Mouse (Mus musculus): ENCODE measurements around the gene Slc9a1. TPM values are rescaled to one million over a fixed set of nuclear protein-coding genes. Genes with fewer than 3 reads are reported as not detected.

The Slc9a1 gene
- polyA plus RNA-seq, 1 experiment from 2014 or later, result 4.9 TPM

DNA sequence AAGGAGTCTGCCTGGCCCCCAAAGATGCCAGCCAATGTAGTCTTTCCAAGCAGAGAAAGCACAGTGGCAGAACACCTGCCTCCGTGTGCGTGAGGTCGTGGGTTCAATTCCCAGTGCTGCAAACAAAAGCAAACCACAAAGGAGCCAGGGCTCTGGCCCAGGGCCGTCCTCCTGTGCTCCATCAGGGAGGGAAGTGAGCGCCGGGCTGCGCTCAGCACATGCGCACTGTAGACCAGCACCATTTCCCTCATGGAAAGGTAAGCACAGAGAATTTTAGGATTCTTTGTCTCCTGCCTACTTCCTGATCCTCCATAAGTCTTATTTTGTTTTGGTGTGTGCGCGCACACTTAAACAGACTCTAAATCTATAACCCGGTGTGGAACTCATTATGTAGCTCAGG lies 78.5 kb downstream of the Slc9a1 start:
- no peak for ATAC-seq
- H3K27me3 ChIP-seq (replicated peaks), result peaks cover 27% of the 10 kb centered on the region
- H3K9ac ChIP-seq, result no peak overlapping the region
- H3K4me2 ChIP-seq, result no peak overlapping the region
- H3K4me3 ChIP-seq, result no peak overlapping the region
- H3K9me3 ChIP-seq (replicated peaks), result no peaks in the 10 kb centered on the region
- H3K4me1 ChIP-seq, result no peaks in the 10 kb centered on the region
- H3K36me3 ChIP-seq, result no peaks in the 10 kb centered on the region
- no peak overlapping the region for H3K27ac ChIP-seq
- 73% methylated on average over 11 of the region's 11 CpGs for WGBS (ENCODE audit: insufficient replicate concordance)

DNA sequence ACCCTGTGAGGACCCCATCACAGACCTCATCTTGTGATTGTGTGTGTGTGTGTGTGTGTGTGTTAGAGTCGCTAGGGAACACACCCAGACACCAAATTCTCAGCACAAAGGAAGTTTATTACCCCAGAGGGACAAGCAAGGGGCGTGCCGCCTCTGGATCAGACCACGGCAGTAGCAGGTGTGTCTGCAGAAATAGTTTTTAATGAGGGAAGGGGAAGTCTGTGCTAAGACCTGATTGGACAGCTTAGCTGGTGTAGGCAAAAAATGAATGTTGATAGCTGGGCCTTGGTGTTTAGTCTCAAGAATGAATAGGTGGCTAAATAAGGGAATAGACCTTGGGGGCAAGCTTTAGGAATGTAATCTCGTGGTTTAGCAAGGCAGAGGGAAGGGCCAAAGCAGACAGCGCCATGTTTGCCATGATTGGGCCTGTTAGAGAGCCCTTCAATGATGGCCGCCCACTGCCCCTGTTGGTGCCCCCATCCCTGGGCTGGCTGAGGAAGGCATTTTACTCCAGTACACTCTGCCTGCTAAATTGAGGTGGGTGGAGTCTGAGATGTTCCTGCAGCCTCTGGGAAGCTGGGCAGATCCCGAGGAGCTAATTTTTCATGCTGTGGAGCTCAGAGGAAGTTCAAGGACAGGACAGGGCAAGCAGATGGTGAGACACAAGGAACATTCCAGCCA lies 79.3 kb downstream of the Slc9a1 start:
- WGBS (ENCODE audit: insufficient replicate concordance), result 54% methylated on average over 8 of the region's 8 CpGs
- Histone ChIP-seq H3K9ac (no peak overlapping the region), H3K4me3 (no peak overlapping the region), H3K27me3 (replicated peaks) (peaks cover 27% of the 10 kb centered on the region), H3K9me3 (replicated peaks) (no peaks in the 10 kb centered on the region), H3K4me2 (no peak overlapping the region), H3K27ac (no peak overlapping the region), H3K36me3 (no peaks in the 10 kb centered on the region), H3K4me1 (no peaks in the 10 kb centered on the region)
- ATAC-seq, result no peak

DNA sequence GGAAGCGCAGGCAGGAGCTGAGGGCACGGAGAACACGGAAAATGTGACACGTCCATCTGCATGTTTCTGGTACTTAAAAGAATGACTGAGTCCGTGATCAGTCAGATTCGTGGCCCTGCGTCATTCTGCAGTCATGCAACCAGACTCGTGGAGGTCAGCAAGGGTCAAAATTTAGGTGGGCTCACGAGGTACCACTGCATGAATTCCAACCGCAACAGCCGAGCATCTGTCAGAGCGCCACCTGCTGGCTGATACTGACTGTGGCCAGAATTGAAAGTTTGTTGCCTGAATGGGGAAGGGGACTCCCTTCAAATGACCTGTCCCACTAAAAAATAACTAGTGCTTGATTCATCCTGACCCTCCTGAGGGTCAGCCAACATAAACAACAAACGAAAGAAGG lies 80.2 kb downstream of the Slc9a1 start:
- no peak overlapping the region for H3K27ac ChIP-seq
- H3K9me3 ChIP-seq (replicated peaks), result no peaks in the 10 kb centered on the region
- no peaks in the 10 kb centered on the region for H3K36me3 ChIP-seq
- H3K27me3 ChIP-seq (replicated peaks), result peaks cover 27% of the 10 kb centered on the region
- no peak overlapping the region for H3K4me3 ChIP-seq
- no peak for ATAC-seq
- no peak overlapping the region for H3K4me2 ChIP-seq
- H3K9ac ChIP-seq, result no peak overlapping the region
- H3K4me1 ChIP-seq, result no peaks in the 10 kb centered on the region
- WGBS (ENCODE audit: insufficient replicate concordance), result 22% methylated on average over 13 of the region's 13 CpGs

DNA sequence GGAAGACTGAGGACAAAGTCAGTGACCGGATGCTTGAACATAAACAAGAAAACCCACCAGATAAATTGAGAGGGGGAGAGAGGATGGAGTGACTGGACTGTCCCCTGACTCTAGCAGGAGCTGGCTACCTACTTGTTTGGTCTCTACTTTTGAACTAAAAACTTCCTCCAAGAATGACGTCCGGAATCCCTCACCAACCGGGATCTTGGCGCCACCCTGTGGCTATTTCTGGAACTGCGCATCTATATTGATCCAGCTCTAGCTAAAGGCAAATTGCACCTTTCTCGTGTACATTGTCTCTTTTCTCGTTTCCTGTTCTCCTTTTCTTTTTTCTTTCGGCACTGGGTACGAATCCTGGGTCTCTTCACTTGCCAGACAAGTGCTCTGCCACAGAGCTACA lies 82.0 kb downstream of the Slc9a1 start:
- Histone ChIP-seq H3K27ac (no peak overlapping the region), H3K4me2 (no peak overlapping the region), H3K27me3 (replicated peaks) (peaks cover 21% of the 10 kb centered on the region), H3K9me3 (replicated peaks) (no peaks in the 10 kb centered on the region), H3K4me3 (no peak overlapping the region), H3K4me1 (no peaks in the 10 kb centered on the region), H3K9ac (no peak overlapping the region), H3K36me3 (no peaks in the 10 kb centered on the region)
- 6% methylated on average over 10 of the region's 10 CpGs for WGBS (ENCODE audit: insufficient replicate concordance)
- ATAC-seq, result no peak

DNA sequence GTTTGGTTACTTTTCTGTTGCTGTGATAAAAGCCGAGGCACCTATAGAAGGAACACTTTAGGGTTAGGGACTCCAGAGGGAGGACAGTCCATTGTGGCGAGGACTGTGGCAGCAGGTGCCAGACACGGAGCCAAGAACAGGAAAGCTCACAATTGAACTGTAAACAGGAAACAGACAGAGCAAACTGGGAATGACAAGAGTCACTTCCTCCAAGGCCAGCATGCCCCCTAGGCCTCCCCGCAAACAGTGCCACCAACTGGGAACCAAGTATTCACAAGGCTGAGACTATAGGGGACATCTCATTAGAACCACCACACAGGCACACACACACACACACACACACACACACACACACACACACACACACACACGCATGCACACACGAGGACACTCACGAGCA lies 82.9 kb downstream of the Slc9a1 start:
- Histone ChIP-seq H3K4me3 (no peak overlapping the region), H3K27ac (no peak overlapping the region), H3K36me3 (no peaks in the 10 kb centered on the region), H3K9me3 (replicated peaks) (no peaks in the 10 kb centered on the region), H3K27me3 (replicated peaks) (peaks cover 12% of the 10 kb centered on the region), H3K4me2 (no peak overlapping the region), H3K9ac (no peak overlapping the region), H3K4me1 (0 out of 2 replicates have a peak, but pooled peaks cover 5% of the 10 kb centered on the region)
- ATAC-seq, result no peak
- WGBS (ENCODE audit: insufficient replicate concordance), result 49% methylated on average over 7 of the region's 7 CpGs

DNA sequence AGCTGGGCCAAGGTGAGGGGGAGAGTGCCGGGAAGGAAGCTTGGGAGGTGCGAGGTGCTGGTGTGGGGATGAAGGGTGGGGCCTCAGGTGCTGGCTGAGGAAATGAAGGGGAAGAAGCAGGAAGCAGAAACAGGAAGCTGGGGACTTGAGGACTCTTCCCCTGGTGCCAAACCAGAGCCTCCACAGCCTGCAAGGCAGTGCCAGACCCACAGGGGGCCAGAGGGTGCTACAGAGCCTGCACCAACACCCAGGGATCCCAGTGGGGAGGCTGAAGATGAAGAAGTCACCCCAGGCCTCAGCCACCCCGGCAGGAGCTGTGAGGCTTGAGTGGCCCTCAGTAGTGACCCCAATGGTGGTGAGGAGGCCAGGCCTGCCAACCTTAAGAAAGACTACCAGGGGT lies 88.5 kb downstream of the Slc9a1 start:
- H3K4me1 ChIP-seq, result 0 out of 2 replicates have a peak, but pooled peaks cover 13% of the 10 kb centered on the region
- H3K9ac ChIP-seq, result no peak overlapping the region
- 43% methylated on average over 3 of the region's 3 CpGs for WGBS (ENCODE audit: insufficient replicate concordance)
- no peaks in the 10 kb centered on the region for H3K27me3 ChIP-seq (replicated peaks)
- H3K36me3 ChIP-seq, result no peaks in the 10 kb centered on the region
- H3K4me2 ChIP-seq, result no peak overlapping the region
- H3K4me3 ChIP-seq, result no peak overlapping the region
- H3K27ac ChIP-seq, result no peak overlapping the region
- no peaks in the 10 kb centered on the region for H3K9me3 ChIP-seq (replicated peaks)
- ATAC-seq, result no peak

DNA sequence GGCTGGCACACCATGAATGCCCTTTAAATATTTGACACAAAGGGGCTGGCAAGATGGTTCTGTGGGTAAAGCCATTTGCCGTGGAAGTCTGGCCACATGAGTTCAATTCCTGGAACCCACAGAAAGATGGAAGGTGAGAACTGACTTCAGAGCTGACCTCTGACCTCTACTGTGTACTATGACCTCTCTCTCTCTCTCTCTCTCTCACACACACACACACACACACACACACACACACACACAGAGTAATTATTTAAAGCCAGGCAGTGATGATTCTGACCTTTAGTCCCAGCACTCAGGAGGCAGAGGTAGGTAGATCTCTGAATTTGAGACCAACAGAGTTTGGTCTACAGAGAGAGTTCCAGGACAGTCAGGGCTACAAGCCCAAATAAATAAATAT lies 90.5 kb downstream of the Slc9a1 start:
- H3K9ac ChIP-seq, result no peak overlapping the region
- no peaks in the 10 kb centered on the region for H3K9me3 ChIP-seq (replicated peaks)
- no peak overlapping the region for H3K4me3 ChIP-seq
- no peaks in the 10 kb centered on the region for H3K27me3 ChIP-seq (replicated peaks)
- H3K27ac ChIP-seq, result no peak overlapping the region
- H3K4me1 ChIP-seq, result 0 out of 2 replicates have a peak, but pooled peaks cover 17% of the 10 kb centered on the region
- no peak overlapping the region for H3K4me2 ChIP-seq
- no peak for ATAC-seq
- no peaks in the 10 kb centered on the region for H3K36me3 ChIP-seq
- WGBS (ENCODE audit: insufficient replicate concordance), result 72% methylated on average over 1 of the region's 1 CpGs

DNA sequence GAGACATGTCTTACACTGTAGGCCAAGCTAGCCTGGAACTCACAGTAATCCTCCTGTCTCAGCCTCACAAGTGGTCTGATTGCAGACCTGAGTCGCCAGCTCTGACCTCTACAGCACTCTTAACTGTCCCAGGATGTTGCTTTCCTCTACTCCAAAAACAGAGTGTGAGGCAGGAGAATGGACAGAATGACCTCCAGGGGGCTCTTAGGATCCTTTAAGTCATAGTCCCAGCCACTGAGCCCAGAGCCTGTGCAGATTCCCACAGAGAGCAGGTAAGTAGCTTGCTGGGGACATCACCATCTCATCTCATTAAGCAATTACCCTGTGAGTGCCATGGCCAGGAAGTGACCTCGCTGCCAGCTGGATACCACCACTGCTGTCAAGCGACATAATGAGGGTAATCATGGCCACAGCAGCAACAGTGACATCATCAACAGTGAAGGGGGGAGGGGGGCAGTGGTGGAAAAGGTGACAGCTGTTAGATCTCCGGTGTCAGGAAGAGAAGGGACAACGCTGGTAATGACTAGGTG lies 91.4 kb downstream of the Slc9a1 start:
- no peaks in the 10 kb centered on the region for H3K9me3 ChIP-seq (replicated peaks)
- H3K4me3 ChIP-seq, result no peak overlapping the region
- WGBS (ENCODE audit: insufficient replicate concordance), result 47% methylated on average over 5 of the region's 5 CpGs
- no peak overlapping the region for H3K9ac ChIP-seq
- H3K36me3 ChIP-seq, result no peaks in the 10 kb centered on the region
- ATAC-seq, result no peak
- H3K4me1 ChIP-seq, result 0 out of 2 replicates have a peak, but pooled peaks cover 17% of the 10 kb centered on the region
- H3K27ac ChIP-seq, result no peak overlapping the region
- H3K27me3 ChIP-seq (replicated peaks), result no peaks in the 10 kb centered on the region
- no peak overlapping the region for H3K4me2 ChIP-seq

DNA sequence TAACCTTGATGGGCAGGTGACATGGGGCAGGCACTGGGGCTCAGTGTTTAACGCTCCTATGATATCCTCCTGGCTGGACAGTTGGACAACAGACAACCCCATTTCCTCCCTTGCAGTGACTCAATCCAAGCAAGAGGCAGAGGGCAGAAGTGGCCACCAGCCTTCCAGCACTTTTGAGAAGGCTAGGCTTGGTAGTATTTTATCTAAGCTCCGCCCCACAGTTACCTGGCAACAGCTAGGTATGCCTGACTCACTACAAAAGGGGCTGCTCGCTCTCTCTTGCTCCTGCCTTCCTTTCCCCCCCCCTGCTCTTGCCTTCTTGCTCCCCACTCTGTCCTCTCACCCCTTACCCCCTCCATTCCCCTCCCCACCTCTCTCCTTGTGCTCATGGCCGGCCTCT lies 91.9 kb downstream of the Slc9a1 start:
- H3K27me3 ChIP-seq (replicated peaks), result no peaks in the 10 kb centered on the region
- H3K27ac ChIP-seq, result no peak overlapping the region
- no peak for ATAC-seq
- no peaks in the 10 kb centered on the region for H3K36me3 ChIP-seq
- no peak overlapping the region for H3K9ac ChIP-seq
- 0 out of 2 replicates have a peak, but pooled peaks cover 17% of the 10 kb centered on the region for H3K4me1 ChIP-seq
- H3K4me3 ChIP-seq, result no peak overlapping the region
- no peak overlapping the region for H3K4me2 ChIP-seq
- no peaks in the 10 kb centered on the region for H3K9me3 ChIP-seq (replicated peaks)
- WGBS (ENCODE audit: insufficient replicate concordance), result 70% methylated on average over 4 of the region's 4 CpGs

DNA sequence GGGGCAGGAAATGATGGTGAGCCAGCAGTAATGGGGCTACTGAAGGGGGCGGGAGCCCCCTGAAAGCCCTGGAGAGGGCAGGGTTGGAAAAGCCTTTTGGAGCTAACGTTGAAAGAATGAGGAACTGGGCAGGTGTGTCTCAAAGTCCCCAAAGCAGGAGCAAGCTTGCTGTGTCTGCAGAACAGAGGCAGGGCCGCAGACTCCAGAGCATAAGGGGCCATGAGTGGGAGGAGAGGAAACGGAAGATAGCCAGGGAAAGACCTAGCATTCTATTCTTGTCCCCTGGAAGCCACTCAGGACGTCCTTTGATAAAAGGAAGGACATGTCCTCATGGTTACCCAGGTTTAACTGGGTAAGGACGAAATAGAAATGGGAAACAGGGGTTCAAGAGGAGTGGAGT lies 93.7 kb downstream of the Slc9a1 start:
- H3K9ac ChIP-seq, result no peak overlapping the region
- no peak for ATAC-seq
- peaks cover 13% of the 10 kb centered on the region for H3K27me3 ChIP-seq (replicated peaks)
- WGBS (ENCODE audit: insufficient replicate concordance), result 20% methylated on average over 6 of the region's 6 CpGs
- H3K4me3 ChIP-seq, result no peak overlapping the region
- no peak overlapping the region for H3K27ac ChIP-seq
- peaks cover 18% of the 10 kb centered on the region for H3K4me1 ChIP-seq
- H3K36me3 ChIP-seq, result no peaks in the 10 kb centered on the region
- H3K4me2 ChIP-seq, result no peak overlapping the region
- no peaks in the 10 kb centered on the region for H3K9me3 ChIP-seq (replicated peaks)

DNA sequence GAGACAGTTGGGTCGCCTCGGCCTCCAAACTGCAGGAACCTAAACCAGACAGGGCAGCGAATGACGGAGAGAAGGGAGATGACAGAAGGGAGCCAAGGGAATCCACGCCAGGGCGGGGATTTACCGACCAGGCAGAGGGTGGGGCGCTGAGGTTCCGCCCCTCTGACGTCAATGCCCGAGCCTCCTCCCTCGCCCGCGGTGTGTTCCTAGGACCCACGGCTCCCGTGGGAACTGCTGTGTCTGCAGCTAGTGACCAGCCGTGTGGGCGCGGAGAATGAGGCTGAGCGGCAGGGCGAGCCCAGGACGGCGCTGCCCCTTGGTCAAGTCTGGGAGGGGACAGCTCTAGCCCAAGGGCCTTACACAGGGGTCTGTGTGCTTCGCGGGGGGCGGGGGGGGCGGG lies 98.6 kb downstream of the Slc9a1 start:
- ATAC-seq, result peak; percentile 70
- H3K27me3 ChIP-seq (replicated peaks), result peaks cover 37% of the 10 kb centered on the region
- H3K9ac ChIP-seq, result peak overlapping the region; percentile 46; the same call in 1 of the 2 replicates
- no peak overlapping the region for H3K27ac ChIP-seq
- peak overlapping the region; percentile 78 for H3K4me2 ChIP-seq
- H3K4me1 ChIP-seq, result peaks cover 20% of the 10 kb centered on the region
- WGBS (ENCODE audit: insufficient replicate concordance), result 1% methylated on average over 26 of the region's 27 CpGs
- peak overlapping the region; percentile 53 for H3K4me3 ChIP-seq
- no peaks in the 10 kb centered on the region for H3K36me3 ChIP-seq
- H3K9me3 ChIP-seq (replicated peaks), result peaks cover 6% of the 10 kb centered on the region; the same call in 1 of the 2 replicates

DNA sequence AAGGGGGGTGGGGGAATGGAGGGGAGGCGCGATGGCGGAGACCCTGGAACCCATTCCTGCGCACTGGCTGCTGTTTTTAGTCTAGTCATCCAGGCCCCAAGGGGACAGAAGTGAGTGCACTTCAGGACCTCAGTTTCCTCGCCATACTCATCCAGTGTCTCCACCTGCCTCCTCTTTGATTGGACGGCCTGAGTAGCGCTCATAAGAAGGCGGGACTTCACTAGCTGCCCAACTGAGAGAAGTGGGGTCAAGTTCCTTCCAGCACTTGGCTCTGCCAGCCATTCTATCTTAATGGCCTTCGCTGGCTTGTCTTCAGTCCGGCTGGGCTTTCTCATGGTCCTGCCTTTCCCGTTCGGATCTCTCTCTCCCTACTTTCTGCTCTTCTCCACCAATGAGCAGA lies 99.6 kb downstream of the Slc9a1 start:
- peaks cover 16% of the 10 kb centered on the region for H3K4me1 ChIP-seq
- H3K9ac ChIP-seq, result no peak overlapping the region
- H3K4me2 ChIP-seq, result peak overlapping the region; percentile 78
- no peaks in the 10 kb centered on the region for H3K36me3 ChIP-seq
- 19% methylated on average over 12 of the region's 12 CpGs for WGBS (ENCODE audit: insufficient replicate concordance)
- ATAC-seq, result no peak
- H3K27me3 ChIP-seq (replicated peaks), result peaks cover 45% of the 10 kb centered on the region
- H3K9me3 ChIP-seq (replicated peaks), result peaks cover 6% of the 10 kb centered on the region; the same call in 1 of the 2 replicates
- H3K4me3 ChIP-seq, result no peak overlapping the region
- no peak overlapping the region for H3K27ac ChIP-seq

All from liver, embryonic 12.5 days (tissue).